Mouse (Mus musculus): ENCODE measurements around the gene Clta. TPM values are rescaled to one million over a fixed set of nuclear protein-coding genes. Genes with fewer than 3 reads are reported as not detected.
A peak's percentile ranks its signal among the peaks of the same experiment; 100 is the strongest.

Gene Clta
- total and polyA plus RNA-seq, 3 experiments = 451 to 589 TPM; not detected in 1

DNA sequence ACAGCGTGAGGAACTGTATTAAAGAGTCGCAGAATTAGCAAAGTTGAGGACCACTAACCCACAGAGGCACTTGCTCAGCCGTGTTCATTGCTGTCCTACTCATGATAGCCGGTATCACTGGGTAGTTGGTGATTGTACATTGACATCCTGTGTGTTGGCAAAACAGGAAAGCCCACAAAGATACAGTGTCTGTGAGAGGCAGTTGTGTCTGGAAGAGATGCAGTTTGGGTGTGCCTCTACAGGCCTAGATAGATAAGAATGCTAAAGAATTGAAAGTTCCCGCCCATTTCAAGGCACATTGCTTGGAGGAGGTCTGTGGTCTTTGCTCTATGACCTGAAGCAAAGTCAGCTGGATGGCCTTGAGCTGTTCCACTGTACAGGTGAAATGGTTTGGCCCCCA lies at the start of gene Clta (continued):
- TF ChIP-seq UBTF (IDR thresholded peaks at IDR 0.05; ENCODE audit: borderline replicate concordance, insufficient read depth, low read depth, low read length) = no peak

DNA sequence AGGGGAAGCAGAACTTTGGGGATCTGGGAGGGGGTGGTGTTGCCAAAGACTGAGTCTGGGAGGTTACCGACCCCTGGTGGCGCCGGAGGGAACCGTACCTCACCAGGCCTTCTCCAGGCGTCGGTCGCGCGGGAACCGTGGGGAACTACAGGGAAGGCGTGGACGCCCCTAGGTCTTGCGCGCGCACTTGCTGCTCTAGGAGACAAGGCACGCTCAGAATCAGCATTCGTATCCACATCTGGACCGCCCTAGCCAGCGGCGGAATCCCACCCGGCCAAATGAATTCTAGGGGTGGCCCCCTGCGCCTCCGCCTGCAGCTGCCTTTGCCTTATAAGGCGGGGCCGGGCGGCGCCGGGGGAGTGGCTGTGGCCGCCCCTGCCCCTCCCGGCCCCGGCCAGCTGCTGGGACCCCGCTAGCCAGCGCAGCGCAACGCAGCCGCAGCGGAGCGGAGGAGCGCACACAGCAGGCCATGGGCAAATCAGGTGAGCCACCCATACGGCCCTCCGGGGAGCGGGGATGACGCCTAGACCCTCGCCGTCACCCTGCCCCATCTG lies 46.9 kb upstream of the Clta start, which contains the start of gene Glipr2:
Gene Glipr2, plus strand, starts transcription at position 110 of the 554 bp plus-strand sequence.
- Histone ChIP-seq H3K9me3 (replicated peaks; ENCODE audit: insufficient read depth, low read length) (no peaks in the 10 kb centered on the region), H3K27ac (ENCODE audit: control insufficient read depth, low read depth, low read length) (peak within 1 kb of the TSS; percentile 60), H3K4me3 (ENCODE audit: control insufficient read depth in 1 of 2, insufficient read depth in 1 of 2, low read depth in 2 of 2, low read length in 2 of 2) (peak within 1 kb of the TSS; percentile 65 to 89), H3K27me3 (ENCODE audit: control insufficient read depth in 1 of 2, insufficient read depth in 2 of 2, low read length in 2 of 2) (no peaks in the 10 kb centered on the region), H3K79me2 (ENCODE audit: control insufficient read depth, insufficient read depth, low read length, poor library complexity) (no peaks in the 10 kb centered on the region; the same call in 1 of the 2 replicates), H3K36me3 (ENCODE audit: control insufficient read depth in 1 of 2, insufficient read depth in 2 of 2, low read length in 2 of 2) (peaks cover 0 to 22% of the 10 kb centered on the region in 2 experiments; a peak in 2 of 4 replicates), H3K9ac (ENCODE audit: control insufficient read depth, low read depth, low read length, poor library complexity, severe bottlenecking) (peak within 1 kb of the TSS; percentile 69), H3K4me1 (ENCODE audit: control insufficient read depth in 1 of 2, insufficient read depth in 2 of 2, low read length in 2 of 2) (peaks cover 17 to 24% of the 10 kb centered on the region in 2 experiments)
- peak; percentile 93 for DNase-seq (ENCODE audit: low read depth, low spot score)
- peak; percentile 80 to 82 (median 81) for TF ChIP-seq CTCF (IDR thresholded peaks at IDR 0.05 in 2 of 3, conservative IDR thresholded peaks at IDR 0.05 in 1 of 3; ENCODE audit: control insufficient read depth in 1 of 3, insufficient read depth in 1 of 3, low read depth in 2 of 3, low read length in 3 of 3, poor library complexity in 1 of 3, severe bottlenecking in 1 of 3)
- TF ChIP-seq RAD21 (IDR thresholded peaks at IDR 0.05; ENCODE audit: low read depth, low read length) = peak; percentile 58
- TF ChIP-seq E2F4 (IDR thresholded peaks at IDR 0.05; ENCODE audit: borderline replicate concordance, low read depth, low read length) = 0 out of 2 replicates have a peak, but pooled peaks have one; percentile 31
- TF ChIP-seq POLR2AphosphoS2 (IDR thresholded peaks at IDR 0.05; ENCODE audit: low read length) = no peak
- TF ChIP-seq POLR2A (IDR thresholded peaks at IDR 0.05; ENCODE audit: control insufficient read depth in 1 of 2, insufficient read depth in 1 of 2, low read depth in 1 of 2, low read length in 2 of 2, poor library complexity in 1 of 2) = peak; percentile 47 to 50; a peak in 2 of 4 replicates
- TF ChIP-seq TBP (IDR thresholded peaks at IDR 0.05; ENCODE audit: low read depth, low read length) = peak; percentile 29; the same call in 1 of the 2 replicates
- no peak for TF ChIP-seq ZKSCAN1 (IDR thresholded peaks at IDR 0.05; ENCODE audit: low read depth, low read length)
- peak; percentile 40 for TF ChIP-seq SIN3A (IDR thresholded peaks at IDR 0.05; ENCODE audit: low read length)
- peak; percentile 48 for TF ChIP-seq NRF1 (IDR thresholded peaks at IDR 0.05; ENCODE audit: insufficient read depth, low read depth, low read length, poor library complexity, severe bottlenecking)
- peak; percentile 40; the same call in 1 of the 2 replicates for TF ChIP-seq HCFC1 (IDR thresholded peaks at IDR 0.05; ENCODE audit: low read depth, low read length)
- TF ChIP-seq MAX (IDR thresholded peaks at IDR 0.05; ENCODE audit: low read length) = peak; percentile 55; the same call in 1 of the 2 replicates
- no peak for TF ChIP-seq GABPA (IDR thresholded peaks at IDR 0.05; ENCODE audit: low read depth, low read length)
- TF ChIP-seq SMC3 (IDR thresholded peaks at IDR 0.05; ENCODE audit: low read depth, low read length) = peak; percentile 69
- TF ChIP-seq ZMIZ1 (IDR thresholded peaks at IDR 0.05; ENCODE audit: low read depth, low read length) = 0 out of 2 replicates have a peak, but pooled peaks have one; percentile 16
- TF ChIP-seq ZC3H11A (IDR thresholded peaks at IDR 0.05; ENCODE audit: low read depth, low read length) = peak; percentile 48; the same call in 1 of the 2 replicates
- peak; percentile 38; the same call in 1 of the 2 replicates for TF ChIP-seq MAZ (IDR thresholded peaks at IDR 0.05; ENCODE audit: low read depth, low read length)
